Mouse (Mus musculus) lung, embryonic 15.5 days (tissue): ENCODE measurements around the gene Esf1. TPM values are rescaled to one million over a fixed set of nuclear protein-coding genes. Genes with fewer than 3 reads are reported as not detected.
"Not testable (repeated sequence)": the region's sequence is repeated elsewhere in the genome, so short reads cannot be mapped to it uniquely, and the experiment has no call there.

Experiments
- ATAC-seq: fragments of 200-750 bp; cut with Nextera tagmentation; 2 replicates; pipeline ENCODE4 v1.8.0; 2017; ENCODE audit warnings: moderate number of reproducible peaks, borderline replicate concordance; ENCODE audit not compliant: low FRiP score, low TSS enrichment; ENCODE audit errors: extremely low read depth
- H3K27ac ChIP-seq: fragments of 300-500 bp; sonication (generic); 2 replicates; pipeline ENCODE4 v1.5.1; 2015; ENCODE audit warnings: moderate library complexity, mild to moderate bottlenecking, inconsistent platforms
- H3K27me3 ChIP-seq: fragments of 300-500 bp; sonication (generic); 2 replicates; pipeline ENCODE4 v1.6.1; 2015; ENCODE audit warnings: inconsistent platforms
- H3K36me3 ChIP-seq: fragments of 300-500 bp; sonication (generic); 2 replicates; pipeline ENCODE4 v1.6.1; 2015; ENCODE audit warnings: inconsistent platforms
- H3K4me1 ChIP-seq: fragments of 300-500 bp; sonication (generic); 2 replicates; pipeline ENCODE4 v1.6.1; 2015; ENCODE audit warnings: inconsistent platforms
- H3K4me2 ChIP-seq: fragments of 300-500 bp; sonication (generic); 2 replicates; pipeline ENCODE4 v1.6.1; 2015; ENCODE audit warnings: inconsistent platforms, mild to moderate bottlenecking, moderate library complexity
- H3K4me3 ChIP-seq: fragments of 300-500 bp; sonication (generic); 2 replicates; pipeline ENCODE4 v1.5.1; 2015; ENCODE audit warnings: mild to moderate bottlenecking, inconsistent platforms
- H3K9ac ChIP-seq: fragments of 300-500 bp; sonication (generic); 2 replicates; pipeline ENCODE4 v1.6.1; 2015; ENCODE audit warnings: inconsistent platforms
- H3K9me3 ChIP-seq: fragments of 300-500 bp; sonication (generic); 2 replicates; pipeline ENCODE4 v1.6.1; 2016; ENCODE audit warnings: inconsistent platforms
- WGBS: fragments of 180-500 bp; shearing (Covaris S2); methylation state at CpG from one replicate; pipeline ENCODE4 v1.1.7; 2015; 5-methylcytosine and 5-hydroxymethylcytosine counted together
- polyA plus RNA-seq: library from polyadenylated mRNA; unstranded; fragments of >200 nt; fragmentation: Nextera tagmentation; extraction: Ambion mirVana; gene quantifications from 2 replicates; pipeline ENCODE4 v1.2.1, GENCODE M21; 2015

Gene Esf1
- polyA plus RNA-seq: 22.0 and 23.4 TPM in 2 replicates

DNA sequence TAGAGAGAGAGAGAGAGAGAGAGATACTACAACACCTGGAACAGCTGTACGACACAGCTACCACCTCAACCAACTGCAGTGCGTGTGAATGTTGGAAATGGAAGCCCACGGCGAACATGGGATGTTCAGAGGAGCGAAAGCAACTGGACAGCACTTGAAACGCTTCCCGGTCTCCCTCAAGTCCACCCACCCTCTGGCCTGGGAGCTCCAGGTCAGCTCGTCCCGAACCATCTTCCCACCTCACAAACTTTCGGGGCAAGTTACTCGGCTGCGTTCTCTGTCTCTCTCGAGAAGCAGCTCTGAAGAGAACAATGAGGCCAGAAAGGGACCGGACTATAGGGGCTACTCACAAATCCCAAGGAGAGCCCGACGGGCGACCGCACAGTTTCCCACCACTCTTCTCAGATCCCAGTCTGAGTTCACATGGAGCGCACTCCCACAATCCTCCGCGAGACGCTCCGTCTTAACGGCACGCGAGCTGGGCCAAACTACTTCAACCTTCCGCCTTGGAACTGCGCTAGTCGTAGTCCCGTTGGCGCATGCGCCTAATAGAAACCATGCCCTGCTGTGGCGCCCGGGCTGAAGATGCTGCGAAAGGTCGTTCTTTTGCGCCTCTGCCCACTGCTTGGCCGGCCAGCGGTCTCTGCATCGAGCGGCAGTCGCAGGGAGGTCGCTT lies at the start of gene Esf1, which contains the start of gene Ndufaf5:
Gene Esf1, minus strand, starts transcription at position 438 of the 676 bp plus-strand sequence.
Gene Ndufaf5, plus strand, starts transcription at position 523 of the 676 bp plus-strand sequence.
- H3K9me3 ChIP-seq: no peaks in the 10 kb centered on the region
- H3K27me3 ChIP-seq: no peaks in the 10 kb centered on the region
- H3K4me2 ChIP-seq: peak within 1 kb of the TSS; percentile 76
- peak within 1 kb of the TSS; percentile 91 for H3K4me3 ChIP-seq
- ATAC-seq: peak; percentile 99
- peak within 1 kb of the TSS; percentile 88 for H3K9ac ChIP-seq
- peaks cover 12% of the 10 kb centered on the region for H3K4me1 ChIP-seq
- WGBS: under 1% methylated on average over 43 of the region's 43 CpGs
- H3K27ac ChIP-seq: peak within 1 kb of the TSS; percentile 47
- H3K36me3 ChIP-seq: peaks cover 15% of the 10 kb centered on the region

DNA sequence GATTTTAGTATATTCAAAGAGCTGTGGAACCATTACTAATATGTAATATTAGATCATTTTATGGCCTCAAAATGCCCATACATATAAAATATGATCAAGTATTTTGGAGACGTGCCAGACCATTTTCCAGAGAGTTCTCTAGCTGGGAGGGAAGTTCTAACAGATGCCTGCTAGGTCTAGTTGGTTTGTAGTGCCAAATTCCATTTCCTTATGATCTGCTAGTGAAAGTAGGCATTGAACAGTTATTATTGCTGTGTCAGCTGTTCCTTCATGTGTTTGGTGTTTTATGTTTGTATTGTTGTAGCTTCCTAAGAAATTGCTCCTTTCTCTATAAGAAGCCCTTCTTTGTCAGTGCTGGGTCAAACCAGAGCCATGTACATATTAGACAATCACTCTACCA lies 45.6 kb upstream of the Esf1 start:
- 58% methylated on average over 1 of the region's 1 CpGs for WGBS
- H3K9ac ChIP-seq: no peak overlapping the region

DNA sequence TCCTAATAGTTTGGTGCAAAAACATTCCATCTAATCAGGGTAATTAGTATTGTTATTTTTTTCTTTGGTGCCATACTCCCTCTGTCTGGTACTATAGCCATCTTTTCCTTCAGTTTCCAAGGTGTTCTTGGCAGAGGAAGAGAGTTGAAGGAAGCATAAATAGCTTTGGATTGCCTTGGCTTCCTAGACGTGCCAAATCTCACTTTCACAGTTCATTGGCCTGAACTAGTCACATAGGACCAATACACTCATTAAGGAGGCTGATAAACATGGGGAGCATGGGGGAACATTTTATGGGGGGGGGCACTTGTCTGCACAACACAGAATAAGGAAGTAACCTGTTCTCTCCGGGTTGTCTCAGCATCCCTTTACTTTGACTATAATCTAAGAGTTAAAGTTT lies 45.1 kb upstream of the Esf1 start:
- Histone ChIP-seq H3K27me3 (no peaks in the 10 kb centered on the region), H3K9me3 (no peaks in the 10 kb centered on the region), H3K4me1 (no peaks in the 10 kb centered on the region), H3K9ac (no peak overlapping the region), H3K4me2 (no peak overlapping the region), H3K27ac (no peak overlapping the region), H3K4me3 (no peak overlapping the region), H3K36me3 (no peaks in the 10 kb centered on the region)
- 63% methylated on average over 2 of the region's 2 CpGs for WGBS
- no peak for ATAC-seq

More for the DNA sequence above, 45.6 kb upstream of the Esf1 start:
- no peaks in the 10 kb centered on the region for H3K36me3 ChIP-seq
- ATAC-seq: no peak
- no peak overlapping the region for H3K4me2 ChIP-seq
- H3K9me3 ChIP-seq: no peaks in the 10 kb centered on the region
- H3K27ac ChIP-seq: no peak overlapping the region
- H3K27me3 ChIP-seq: no peaks in the 10 kb centered on the region
- H3K4me1 ChIP-seq: no peaks in the 10 kb centered on the region
- H3K4me3 ChIP-seq: no peak overlapping the region

DNA sequence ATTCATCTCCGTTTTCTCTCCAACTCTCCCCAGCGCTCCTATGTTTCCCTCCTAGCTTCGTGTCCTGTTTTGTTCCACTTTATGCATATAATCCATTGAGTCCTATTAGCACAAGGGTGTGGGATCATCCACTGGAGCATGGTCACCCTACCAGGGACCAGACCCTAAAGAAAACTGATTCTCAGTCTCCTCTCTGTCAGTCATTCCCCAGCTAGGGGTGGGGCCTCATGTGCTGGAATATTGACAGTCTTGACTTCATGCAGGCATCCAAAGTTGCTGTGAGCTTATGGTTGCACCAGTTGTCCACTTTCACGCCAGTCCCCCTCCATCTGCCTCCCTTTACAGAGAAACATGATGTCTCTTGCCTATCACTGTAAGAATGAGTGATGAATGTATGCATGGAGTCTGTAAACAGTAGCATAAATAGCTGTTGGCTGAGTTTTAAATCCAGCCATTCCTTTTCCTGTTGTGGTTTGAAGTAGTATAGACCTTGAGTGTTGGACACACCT lies 44.2 kb upstream of the Esf1 start:
- no peak overlapping the region for H3K9ac ChIP-seq
- no peak overlapping the region for H3K27ac ChIP-seq
- no peaks in the 10 kb centered on the region for H3K36me3 ChIP-seq
- H3K27me3 ChIP-seq: no peaks in the 10 kb centered on the region
- no peak overlapping the region for H3K4me3 ChIP-seq
- no peaks in the 10 kb centered on the region for H3K9me3 ChIP-seq
- WGBS: 84% methylated on average over 4 of the region's 4 CpGs
- no peak for ATAC-seq
- no peak overlapping the region for H3K4me2 ChIP-seq
- no peaks in the 10 kb centered on the region for H3K4me1 ChIP-seq

DNA sequence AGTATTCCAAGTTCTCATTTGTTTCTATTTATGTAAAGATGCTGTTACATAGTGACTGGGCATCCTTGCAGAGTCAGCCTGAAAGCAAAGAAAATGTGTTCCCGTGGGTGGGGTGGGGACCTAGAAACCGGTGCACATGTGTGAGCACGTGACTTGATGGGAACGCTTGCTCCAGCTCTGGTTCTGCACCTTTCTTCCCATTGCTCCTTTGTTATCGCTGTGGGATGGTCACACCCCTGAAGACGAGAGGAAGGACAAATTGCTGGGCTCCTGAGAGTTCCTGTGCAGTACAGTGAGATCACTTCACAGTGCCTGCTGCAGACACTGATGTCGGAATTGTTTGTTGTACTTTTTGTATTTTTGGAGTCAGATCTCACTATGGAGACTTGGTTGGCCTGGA lies 33.4 kb upstream of the Esf1 start:
- Histone ChIP-seq H3K36me3 (peaks cover 11% of the 10 kb centered on the region), H3K27me3 (no peaks in the 10 kb centered on the region), H3K4me3 (no peak overlapping the region), H3K27ac (no peak overlapping the region), H3K4me2 (no peak overlapping the region), H3K4me1 (no peaks in the 10 kb centered on the region), H3K9me3 (no peaks in the 10 kb centered on the region), H3K9ac (no peak overlapping the region)
- 89% methylated on average over 7 of the region's 7 CpGs for WGBS
- ATAC-seq: no peak

DNA sequence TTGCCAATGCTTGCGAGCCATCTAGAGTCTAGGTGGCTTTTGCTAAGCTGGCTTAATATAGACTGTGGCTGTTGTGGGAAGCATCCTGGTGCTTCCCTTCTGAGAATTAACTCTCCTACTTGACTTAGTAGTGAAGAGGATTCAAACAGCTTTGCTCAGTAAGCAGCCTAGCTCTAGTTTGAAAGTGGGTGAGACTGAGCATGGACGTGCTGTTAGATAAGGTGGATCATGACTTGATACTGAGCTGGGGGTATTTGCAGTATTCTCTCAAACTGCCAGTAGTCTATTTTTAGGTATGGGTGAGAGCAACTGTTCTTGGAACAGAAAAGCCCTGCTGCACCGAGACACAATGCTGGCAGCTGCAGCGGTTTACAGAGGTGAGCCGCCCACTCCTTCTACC lies 32.2 kb upstream of the Esf1 start:
- Histone ChIP-seq H3K36me3 (peaks cover 11% of the 10 kb centered on the region), H3K27ac (no peak overlapping the region), H3K4me3 (no peak overlapping the region), H3K4me2 (no peak overlapping the region), H3K9me3 (no peaks in the 10 kb centered on the region), H3K9ac (no peak overlapping the region), H3K4me1 (no peaks in the 10 kb centered on the region), H3K27me3 (no peaks in the 10 kb centered on the region)
- 88% methylated on average over 5 of the region's 5 CpGs for WGBS
- ATAC-seq: no peak

DNA sequence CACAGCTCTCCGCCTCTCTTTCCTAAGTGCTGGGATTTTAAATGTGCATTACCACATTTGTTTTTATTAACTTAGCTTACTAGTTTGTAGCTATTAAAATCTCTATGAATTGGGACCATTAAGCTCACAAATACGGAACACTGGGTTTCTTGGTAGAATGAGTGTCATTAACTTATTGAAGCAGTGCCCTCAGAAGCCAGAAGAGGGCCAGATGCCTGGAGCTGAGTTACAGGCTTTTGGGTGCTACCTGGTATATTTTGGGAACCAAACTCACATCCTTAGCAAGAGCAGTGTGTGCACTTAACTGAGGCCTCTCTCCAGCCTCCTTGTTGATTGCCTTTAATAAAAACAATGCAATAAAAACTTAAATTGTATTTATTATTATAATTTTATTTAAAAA lies 30.3 kb upstream of the Esf1 start:
- Histone ChIP-seq H3K27me3 (no peaks in the 10 kb centered on the region), H3K9me3 (no peaks in the 10 kb centered on the region), H3K4me3 (no peak overlapping the region), H3K9ac (no peak overlapping the region), H3K27ac (no peak overlapping the region), H3K4me2 (no peak overlapping the region), H3K36me3 (peaks cover 11% of the 10 kb centered on the region), H3K4me1 (no peaks in the 10 kb centered on the region)
- no peak for ATAC-seq
- WGBS: 66% methylated on average over 2 of the region's 2 CpGs

DNA sequence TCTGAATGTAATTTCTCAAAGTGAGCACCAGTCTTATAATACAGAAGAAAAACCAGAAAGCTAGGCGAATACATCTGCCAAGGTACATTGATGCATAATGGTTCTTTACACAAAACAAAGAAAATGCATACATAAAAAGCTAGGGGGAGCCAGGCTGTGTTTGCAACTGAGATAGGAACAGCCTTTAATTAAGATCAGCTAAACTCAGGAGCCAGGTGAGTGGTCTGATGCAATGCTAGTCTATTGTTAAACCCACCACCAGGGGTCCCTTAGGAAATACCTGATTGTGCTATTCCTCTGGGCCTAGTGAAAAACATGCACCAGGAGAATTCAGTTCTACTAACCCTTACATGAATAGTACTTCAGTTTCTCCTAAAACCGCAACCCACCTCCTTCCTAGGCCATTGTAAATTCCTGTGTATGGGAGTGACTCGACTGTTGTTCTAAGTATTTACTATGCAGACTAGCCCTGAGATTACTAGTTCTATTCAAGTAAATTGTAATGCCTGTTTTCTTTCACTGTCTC lies 15.4 kb upstream of the Esf1 start:
- not testable (repeated sequence) for H3K4me2 ChIP-seq, H3K27ac ChIP-seq, H3K27me3 ChIP-seq, H3K9ac ChIP-seq, H3K4me1 ChIP-seq, H3K9me3 ChIP-seq, H3K4me3 ChIP-seq, ATAC-seq
- WGBS: 99% methylated on average over 3 of the region's 3 CpGs
- peaks cover 15% of the 10 kb centered on the region for H3K36me3 ChIP-seq

DNA sequence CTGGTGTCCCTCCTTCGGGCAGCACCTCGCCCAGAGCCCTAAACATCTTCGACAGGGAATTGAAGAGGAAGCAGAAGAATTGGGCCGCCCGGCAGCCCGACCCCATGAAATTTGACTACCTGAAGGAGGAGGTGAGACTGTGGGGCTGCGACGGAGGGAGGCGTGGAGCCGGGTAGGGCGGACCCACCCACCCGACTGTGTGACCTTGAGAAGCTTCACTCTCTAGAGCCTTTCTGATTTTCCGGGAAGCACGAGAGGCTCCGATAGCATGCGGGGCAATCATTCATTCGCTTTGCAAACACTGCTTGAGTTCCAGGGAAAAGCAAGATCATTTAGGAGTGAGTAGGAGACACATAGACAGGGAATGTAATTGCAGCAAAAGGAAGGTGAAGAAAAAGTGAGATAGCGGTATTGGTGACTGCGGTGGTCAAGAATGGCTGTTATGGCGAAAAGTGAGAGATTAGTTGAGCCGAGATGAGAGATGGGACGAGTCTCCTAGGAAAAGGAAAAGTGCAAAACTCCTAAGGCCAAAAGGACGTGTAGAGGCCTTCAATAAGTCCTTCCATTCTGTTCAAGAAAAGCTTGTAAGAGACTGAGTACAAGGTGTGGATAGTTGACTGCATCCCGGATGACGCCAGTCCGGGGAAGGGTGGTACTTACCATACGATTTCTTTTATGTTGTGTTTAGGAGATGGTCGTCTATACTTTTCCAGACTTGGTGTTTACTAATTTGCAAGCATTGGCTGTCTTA lies 614 bp upstream of the Esf1 start:
- 4% methylated on average over 28 of the region's 28 CpGs for WGBS
- Histone ChIP-seq H3K9ac (peak overlapping the region; percentile 88), H3K36me3 (peaks cover 13% of the 10 kb centered on the region), H3K9me3 (no peaks in the 10 kb centered on the region), H3K4me2 (peak overlapping the region; percentile 76), H3K4me3 (peak overlapping the region; percentile 91), H3K4me1 (peaks cover 12% of the 10 kb centered on the region), H3K27me3 (no peaks in the 10 kb centered on the region), H3K27ac (peak overlapping the region; percentile 47)
- peak; percentile 89 for ATAC-seq

DNA sequence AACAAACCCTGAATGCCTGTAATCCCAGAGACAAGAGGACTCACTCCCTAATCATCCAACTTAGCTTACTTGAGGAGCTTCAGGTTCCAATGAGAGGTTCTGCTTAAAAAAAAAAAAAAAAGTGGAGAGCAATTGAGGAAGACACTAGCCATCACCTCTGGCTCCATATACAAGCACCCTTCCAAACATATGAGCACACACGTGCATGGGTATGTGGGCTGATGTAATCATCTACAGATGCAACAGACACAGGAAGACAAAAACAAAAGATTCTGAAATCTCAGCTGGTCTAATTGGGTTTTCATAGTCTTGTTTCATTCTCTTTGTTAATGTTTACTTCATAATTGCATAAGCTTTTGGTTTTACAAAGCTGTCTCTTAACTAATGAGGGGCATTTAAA lies 1.3 kb downstream of the Esf1 start:
- Histone ChIP-seq H3K9ac (no peak overlapping the region), H3K4me1 (peaks cover 12% of the 10 kb centered on the region), H3K27me3 (no peaks in the 10 kb centered on the region), H3K4me2 (peak overlapping the region; percentile 76; the same call in 1 of the 2 replicates), H3K27ac (no peak overlapping the region), H3K9me3 (no peaks in the 10 kb centered on the region), H3K4me3 (no peak overlapping the region), H3K36me3 (peaks cover 23% of the 10 kb centered on the region)
- ATAC-seq: no peak
- 66% methylated on average over 1 of the region's 1 CpGs for WGBS

DNA sequence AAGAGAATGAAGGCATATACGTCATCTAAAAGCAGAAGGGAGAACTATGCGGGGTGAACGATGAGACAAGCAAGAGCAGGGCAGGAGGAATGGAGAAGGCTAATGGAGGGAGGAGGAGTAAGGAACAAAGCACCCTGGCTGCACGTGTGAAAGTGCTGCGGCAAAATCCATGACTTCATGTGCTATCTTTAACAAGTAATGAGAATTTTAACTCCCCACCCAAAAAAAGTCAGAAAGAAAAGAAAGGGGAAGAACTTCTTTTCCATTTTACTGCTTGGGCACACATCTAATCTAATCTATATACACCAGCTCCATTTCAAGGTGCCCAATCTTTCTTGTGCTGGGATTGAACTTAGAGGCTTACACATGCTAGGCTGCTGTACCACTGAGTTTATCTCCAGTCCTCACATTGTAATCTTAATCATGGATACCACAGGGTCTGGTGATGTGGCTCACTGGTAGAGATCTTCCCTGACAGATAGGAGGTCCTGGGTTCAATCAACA lies 7.0 kb downstream of the Esf1 start:
- Histone ChIP-seq H3K9ac (no peak overlapping the region), H3K36me3 (peaks cover 36% of the 10 kb centered on the region), H3K4me2 (no peak overlapping the region), H3K4me3 (no peak overlapping the region), H3K27ac (no peak overlapping the region), H3K9me3 (no peaks in the 10 kb centered on the region), H3K4me1 (no peaks in the 10 kb centered on the region), H3K27me3 (no peaks in the 10 kb centered on the region)
- no peak for ATAC-seq
- WGBS: 94% methylated on average over 5 of the region's 5 CpGs
